Mouse (Mus musculus) adrenal gland, postnatal 36 days (tissue): ENCODE measurements around the gene Mog. TPM values are rescaled to one million over a fixed set of nuclear protein-coding genes. Genes with fewer than 3 reads are reported as not detected.

Experiments
- DNase-seq, 2 experiments: peaks; one replicate each; pipeline ENCODE4 v3.0.0; 2021; ENCODE audit warnings: mixed read lengths in 1 of 2
- long read RNA-seq, 2 experiments: library from polyadenylated mRNA; stranded (forward); transcript quantifications; one replicate each; pipeline ENCODE4 v2.0.0; 2021; ENCODE audit warnings: borderline sequencing depth in 2 of 2
- total RNA-seq, 2 experiments: library from RNA; stranded (reverse); gene quantifications; 2 replicates each; pipeline ENCODE4 v1.2.3; 2021

Gene Mog
- not detected for total RNA-seq
- long read RNA-seq, experiment 1, result 0 reads
- long read RNA-seq, experiment 2, result 0 reads

DNA sequence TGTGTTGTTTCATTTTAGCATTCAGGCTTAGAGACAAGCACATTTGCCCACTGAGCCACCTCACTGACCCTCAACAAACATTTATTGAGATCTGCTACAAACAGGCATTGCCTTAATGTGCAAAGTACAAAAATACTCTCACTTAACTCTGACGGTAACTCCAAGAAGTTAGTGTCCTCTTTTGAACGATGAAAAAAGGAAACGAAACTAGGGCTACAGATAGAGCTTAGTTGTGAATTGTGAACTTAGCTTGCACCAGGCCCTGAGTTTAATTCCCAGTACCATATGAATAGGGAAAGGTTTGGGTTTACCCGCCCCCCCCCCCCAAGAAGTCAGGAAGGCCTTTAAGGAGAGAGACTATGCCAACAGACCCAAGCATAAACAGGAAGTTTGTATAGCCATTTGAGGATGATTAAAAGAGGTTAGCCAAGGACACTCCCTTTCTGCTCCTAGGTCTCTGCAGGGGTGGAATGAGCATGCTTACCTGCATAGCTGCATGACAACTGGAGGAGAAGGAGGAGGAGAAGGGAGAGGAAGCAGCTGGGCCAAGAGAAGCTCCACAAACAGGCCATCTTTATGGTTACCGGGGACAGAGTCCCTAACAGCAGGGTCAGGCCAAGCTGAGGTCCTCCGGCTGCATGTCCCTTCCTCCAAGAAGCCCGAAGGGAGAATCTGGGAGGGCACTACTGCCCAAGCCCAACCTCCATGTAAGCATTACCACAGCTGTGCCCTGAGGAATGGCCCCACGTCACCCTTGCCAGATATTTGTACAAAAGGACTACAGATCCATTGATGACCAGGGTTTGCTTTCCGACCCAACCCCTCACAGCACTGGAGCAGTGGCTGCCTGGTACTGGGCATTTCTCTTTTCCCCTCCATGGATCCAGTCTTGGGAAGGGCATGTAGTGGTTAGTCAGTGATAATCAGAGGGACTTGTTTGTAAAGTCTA lies at the start of gene Mog:
Gene Mog, minus strand, starts transcription at position 771 of the 949 bp plus-strand sequence.
- DNase-seq, result no peak

DNA sequence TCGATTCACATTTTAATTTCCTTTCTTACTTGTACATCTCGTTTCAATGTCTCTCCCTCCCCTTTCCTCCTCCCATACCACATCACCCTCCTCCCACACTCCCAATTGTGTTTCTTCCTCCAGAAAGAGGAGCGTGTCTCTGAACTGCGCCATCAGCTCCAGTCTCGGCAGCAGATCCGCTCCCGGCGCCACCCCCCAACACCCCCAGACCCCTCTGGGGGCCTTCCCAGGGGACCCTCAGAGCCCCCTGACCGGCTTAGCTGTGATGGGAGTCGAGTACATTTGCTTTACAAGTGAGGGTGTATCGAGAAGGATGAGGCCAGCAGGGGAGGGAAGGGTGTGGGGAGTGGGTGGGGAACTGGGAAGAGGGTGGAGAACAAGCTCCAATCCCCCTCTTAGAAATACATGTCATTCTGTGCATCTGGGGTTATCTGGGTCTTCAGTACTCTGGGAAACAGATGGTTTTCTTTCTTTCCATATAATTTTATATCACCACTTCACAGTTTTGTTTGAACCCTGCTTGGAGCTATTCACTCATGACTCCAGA lies 49.6 kb upstream of the Mog start:
- DNase-seq, result no peak

DNA sequence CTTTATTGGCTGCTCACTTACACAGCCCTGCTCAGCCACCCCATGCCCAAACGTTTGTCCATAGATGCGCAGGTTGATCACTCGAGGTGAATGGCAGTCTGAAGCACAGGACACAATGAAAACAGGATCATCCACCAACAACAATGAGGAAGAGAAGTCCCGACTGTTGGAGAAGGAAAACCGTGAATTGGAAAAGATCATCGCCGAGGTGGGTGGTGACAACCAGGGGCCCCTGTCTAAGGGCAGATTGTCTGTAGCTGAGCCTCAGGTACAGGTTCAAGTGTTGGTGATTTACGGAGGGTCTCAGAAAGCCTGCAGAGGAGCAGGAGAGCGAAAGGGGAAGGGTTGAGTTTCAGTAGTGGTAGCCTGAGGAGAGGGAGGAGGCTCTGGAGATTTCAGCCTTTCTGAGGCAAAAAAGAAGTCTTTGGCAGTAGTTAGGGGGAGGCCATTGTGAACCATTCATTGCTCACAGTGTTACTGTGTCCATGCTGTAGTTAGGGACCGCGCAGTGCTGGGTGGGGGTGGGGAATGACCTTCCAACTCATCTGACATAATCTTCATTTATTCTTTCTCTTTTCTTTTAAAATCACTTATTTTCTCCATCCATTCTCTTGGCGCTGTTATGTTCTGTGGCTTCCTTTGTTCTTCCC lies 49.0 kb upstream of the Mog start:
- DNase-seq, result no peak

DNA sequence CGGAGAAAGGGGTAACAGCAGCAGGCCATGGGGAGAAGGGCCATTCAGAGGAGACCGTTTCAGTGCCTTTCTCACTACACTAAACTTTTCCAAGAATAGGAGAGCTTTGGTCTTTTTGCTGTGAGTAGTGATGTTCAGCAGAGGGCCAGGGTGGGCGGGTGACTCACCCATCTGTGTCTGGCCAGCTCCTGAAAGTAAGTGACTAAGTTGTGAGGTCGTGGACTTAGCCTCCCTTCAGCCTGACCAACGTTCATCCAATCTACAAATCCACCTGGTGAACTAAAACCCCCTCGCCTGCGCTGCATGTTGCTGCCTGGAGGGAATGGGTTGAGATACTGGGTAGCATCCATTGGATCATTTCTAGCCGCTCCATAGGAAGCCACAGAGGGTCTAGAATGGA lies 46.9 kb upstream of the Mog start:
- DNase-seq, result no peak

DNA sequence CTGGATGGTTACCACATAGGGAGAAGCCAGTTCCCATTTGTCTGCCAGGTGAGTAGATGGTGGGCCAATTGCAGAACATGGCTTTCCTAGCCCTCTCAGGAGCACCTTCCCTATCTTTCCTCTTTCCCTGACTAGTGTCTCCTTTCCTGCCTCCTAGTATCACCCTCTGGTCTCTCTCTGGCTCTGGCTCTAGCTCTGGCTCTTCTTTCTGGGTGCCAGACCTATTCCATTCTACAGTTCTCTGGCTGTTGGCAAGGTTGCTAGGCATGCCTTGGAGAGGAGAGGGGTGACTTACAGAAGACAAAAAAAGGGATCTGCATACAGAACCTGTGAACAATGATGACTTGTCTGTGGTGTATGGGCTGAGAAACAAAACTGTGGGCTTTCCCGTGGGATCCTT lies 44.7 kb upstream of the Mog start:
- no peak for DNase-seq

DNA sequence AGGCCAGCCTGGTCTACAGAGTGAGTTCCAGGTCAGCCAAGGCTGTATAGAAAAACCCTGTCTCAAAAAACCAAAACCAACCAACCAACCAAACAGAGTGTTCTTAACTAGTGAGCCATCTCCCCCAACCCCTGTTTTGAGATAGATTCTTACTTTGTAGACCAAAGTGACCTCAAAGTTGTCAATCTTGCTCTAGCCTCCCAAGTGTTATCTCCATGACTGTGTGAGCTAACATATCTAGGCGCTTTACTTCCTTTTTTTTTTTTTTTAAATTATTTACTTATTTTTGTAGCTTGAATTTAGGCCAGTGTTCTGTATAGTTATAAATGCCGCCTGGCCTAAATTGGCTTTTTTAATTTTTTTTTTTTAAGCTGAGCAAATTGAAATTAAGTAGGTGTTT lies 42.8 kb upstream of the Mog start:
- no peak for DNase-seq

DNA sequence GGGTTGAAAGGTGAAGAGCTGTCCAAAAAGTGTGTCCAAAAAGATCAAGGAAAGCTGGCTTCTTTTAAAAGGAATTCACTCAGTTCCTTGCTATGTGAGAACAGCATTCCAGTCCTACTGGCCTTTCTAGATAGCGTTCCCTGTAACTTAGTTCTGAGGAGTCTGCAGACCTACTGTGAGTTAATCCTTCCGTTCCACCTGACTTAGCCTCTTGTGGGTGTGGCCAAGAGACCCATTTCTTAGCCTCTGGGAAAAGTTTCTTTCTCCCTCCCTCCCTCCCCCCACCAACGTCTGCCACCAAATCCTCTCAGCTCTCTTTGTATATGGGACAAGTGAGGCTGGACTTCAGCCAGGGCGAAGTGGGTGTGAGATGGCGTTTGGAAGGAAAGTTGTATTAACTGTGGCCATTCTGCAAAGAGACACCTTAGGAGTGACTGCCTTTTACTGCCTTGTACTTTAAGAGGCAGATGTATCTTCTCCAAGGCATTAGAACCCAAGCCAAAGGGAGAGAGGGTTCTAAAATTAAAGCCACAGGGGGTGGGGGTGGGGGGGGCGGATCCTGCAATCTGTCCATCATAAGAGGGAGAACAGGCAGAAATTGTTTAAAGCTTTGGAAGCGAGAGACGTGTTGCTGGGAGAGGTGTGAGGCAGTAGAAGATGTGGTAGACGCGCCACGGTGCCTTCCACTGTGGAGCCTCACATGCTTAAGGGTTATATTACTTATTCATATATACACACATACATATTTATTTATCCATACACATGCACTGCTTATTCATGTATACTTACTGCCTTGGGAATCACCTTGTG lies 40.7 kb upstream of the Mog start:
- DNase-seq, result no peak

DNA sequence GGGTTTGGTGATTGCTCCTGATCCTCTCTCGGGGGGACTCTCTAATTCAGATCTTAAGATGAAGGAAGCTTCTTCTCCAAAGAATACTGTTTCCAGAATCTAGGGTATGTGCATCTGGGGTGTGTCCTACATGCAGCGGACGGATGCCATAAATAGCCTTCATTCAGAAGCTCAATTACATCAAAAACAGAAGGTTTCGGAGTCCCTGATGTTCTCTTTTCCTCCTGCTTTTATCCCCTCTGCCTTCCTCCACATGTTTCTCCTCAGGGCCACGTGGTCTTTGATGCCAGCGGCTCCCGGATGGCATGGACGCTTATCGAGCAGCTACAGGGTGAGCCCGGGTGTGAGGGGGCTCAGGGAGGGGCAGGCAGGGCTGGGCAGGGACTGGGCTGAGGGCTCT lies 39.9 kb upstream of the Mog start:
- DNase-seq, result no peak

DNA sequence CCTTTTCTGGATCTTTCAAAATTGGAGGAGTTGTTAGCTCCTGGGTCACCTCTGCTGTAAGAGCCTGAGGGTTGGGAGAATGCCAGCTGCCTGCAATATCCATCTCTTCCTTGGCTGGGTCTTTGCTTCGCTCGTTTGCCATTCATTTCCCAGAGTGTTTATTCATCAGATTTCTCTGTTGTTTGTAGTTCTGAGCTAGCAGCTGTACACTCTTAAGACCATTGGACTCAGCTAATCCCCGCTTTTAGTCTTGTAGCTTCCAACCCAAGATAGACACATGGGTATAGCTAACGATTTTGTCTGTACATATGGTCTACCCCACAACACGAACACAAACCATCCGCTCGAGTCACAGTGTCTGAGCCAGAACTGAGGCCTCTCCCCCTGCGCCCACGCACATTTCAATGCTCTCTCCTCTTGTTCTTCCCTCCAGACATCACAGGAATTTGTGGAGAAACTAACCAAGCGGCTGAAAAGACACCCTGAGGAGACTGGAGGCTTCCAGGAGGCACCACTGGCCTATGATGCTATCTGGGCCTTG lies 39.0 kb upstream of the Mog start:
- no peak for DNase-seq

DNA sequence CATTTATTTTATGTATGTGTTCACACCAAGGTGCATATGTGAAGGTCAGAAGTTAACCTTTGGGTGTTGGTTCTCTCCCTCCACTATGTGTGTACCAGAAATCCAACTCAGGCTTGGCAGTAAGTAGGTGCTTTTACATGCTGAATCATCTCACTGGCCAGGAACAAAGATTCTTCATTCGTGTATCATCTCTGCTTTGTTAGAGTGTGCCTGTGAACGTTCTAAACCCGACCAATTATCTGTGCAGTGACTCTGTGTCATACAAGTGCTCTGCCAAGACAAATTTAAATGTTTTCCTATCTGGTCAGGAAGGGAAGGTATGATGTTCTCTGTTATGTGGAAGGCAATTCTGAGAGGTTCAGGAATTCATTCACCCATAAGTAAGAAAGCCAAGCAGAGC lies 38.2 kb upstream of the Mog start:
- DNase-seq, result no peak

DNA sequence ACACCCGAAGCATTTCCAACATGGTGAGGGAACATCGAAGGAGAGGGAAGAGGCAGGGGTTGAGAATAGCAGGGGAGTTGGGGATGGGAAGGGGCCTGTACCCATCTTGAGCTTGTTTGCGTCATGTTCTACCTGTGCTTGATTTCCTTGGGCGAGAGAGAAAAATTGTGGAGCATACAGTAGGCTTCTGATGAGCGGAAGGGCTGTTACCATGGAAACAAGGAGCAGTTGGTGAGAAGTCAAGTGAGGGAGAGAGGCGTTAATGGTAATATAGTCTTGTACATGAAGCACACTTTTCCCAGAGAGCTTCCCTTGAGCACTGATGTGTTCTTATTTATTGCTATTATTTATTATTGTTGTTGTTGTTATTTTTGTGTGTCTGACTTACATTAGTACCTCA lies 33.8 kb upstream of the Mog start:
- no peak for DNase-seq

DNA sequence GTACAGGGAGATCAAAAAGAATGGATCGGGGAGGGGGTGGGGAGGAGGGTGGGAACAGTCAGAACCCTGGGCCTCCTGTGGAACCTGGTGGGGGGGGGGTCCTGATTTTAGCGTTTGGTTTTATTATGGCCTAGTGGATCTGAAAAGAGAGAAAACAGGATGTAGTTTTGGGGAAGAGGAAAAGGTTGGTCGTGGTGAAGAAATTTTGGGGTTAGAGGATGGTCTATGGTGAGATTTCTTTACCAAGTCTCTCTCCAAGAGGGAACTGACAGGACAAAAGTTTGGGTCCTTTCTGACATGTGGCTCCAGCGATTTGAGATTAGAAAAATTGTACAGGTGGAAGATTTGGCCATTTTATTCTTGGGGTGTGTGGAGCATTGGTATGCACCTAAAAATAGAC lies 28.5 kb upstream of the Mog start:
- no peak for DNase-seq

DNA sequence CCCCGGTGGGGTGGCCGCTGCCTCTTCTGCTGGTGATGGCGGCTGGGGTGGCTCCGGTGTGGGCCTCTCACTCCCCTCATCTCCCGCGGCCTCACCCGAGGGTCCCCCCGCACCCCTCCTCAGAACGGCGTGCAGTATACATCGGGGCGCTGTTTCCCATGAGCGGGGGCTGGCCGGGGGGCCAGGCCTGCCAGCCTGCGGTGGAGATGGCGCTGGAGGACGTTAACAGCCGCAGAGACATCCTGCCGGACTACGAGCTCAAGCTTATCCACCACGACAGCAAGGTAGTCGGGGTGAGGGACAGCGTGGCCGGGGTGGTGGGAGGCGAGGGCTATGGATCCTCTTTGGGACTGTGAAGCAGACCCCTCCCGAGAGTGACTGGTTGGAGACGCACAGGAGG lies 27.7 kb upstream of the Mog start:
- DNase-seq, result no peak

DNA sequence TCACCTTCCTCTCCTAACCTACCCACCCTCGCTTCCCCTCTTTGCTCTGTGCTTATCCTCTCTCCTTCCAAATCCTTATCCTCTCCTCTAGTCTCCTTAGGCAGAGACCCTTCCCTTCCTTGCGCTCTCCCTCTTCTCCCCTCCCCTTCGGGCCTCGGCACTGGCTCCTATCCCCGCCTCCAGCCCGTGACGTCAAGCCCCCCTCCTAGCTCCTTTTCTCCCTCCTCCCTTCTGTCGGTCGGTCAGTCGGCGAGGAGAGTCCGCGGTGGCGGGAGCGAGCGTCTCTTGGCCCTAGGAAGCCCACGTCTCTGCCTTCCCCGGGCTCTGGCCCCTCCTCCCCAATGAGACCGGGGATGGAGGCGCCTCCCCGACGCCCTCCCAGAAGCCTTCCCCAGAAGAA lies 27.2 kb upstream of the Mog start:
- peak; percentile 89 to 92 for DNase-seq

DNA sequence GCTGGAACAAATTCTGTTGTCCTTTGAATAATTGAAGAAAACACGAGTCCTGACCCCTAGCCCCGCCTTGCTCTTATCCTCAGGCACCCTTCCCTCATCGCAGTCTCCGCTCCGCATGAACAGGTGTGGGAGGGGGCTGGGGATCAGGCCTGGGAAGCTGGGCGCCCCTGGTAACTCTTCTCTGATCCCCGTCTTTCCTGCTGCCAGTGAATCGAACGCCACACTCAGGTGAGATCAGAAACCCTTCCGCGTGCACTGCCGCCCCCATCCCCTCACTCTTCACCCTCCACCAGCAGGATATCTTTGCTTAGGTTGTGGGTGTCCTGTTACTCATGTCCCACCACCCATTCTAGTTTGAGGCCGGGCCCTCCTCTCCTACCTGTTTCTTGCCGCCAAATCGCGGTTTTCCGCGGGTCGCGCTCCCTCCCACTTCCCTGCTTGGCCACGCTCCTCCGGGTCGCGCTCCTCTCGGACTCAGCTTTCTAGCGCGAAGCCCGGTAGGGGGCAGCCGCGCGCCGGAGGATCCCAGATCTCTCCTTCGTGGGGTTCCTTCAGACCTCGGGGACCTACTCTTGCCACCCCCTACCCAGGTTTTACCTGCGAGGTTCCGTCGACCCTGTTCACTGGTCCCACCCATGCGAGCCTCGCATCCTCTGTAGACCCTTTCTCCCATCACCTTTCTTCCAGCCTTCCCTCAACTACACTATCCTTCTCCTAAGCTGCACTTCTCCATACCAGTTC lies 26.5 kb upstream of the Mog start:
- peak; percentile 75 to 89 for DNase-seq

DNA sequence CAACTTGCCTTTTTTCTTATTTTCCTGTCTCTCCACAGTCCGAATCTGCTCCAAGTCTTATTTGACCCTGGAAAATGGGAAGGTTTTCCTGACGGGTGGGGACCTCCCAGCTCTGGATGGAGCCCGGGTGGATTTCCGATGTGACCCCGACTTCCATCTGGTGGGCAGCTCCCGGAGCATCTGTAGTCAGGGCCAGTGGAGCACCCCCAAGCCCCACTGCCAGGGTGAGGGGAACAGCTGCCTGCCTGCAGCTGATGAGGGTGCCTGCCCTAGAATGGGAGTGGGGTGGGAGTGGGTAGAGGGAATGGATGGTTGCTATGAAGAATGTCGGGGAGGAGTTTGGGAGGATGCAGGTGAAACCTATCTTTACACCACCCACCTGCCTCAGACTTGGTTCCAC lies 25.2 kb upstream of the Mog start:
- DNase-seq, result no peak

DNA sequence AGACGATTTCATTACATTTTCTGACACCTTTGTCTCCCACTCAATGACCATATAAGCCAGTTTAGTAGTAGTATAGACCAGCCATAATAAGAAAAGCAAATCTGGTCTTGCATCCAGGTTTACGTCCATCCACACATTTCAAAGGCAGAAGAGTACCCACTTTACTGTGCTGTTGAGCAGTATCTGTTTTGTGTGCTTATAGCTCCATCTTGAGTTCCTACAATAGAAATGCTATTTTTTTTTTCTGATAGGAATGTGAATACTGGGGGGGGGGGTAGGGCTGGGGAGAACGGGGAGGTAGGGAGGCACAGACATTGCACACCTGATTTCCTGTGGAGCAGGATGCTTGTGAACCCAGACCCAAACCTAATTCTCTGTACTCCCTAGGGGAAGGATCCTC lies 24.8 kb upstream of the Mog start:
- no peak for DNase-seq

DNA sequence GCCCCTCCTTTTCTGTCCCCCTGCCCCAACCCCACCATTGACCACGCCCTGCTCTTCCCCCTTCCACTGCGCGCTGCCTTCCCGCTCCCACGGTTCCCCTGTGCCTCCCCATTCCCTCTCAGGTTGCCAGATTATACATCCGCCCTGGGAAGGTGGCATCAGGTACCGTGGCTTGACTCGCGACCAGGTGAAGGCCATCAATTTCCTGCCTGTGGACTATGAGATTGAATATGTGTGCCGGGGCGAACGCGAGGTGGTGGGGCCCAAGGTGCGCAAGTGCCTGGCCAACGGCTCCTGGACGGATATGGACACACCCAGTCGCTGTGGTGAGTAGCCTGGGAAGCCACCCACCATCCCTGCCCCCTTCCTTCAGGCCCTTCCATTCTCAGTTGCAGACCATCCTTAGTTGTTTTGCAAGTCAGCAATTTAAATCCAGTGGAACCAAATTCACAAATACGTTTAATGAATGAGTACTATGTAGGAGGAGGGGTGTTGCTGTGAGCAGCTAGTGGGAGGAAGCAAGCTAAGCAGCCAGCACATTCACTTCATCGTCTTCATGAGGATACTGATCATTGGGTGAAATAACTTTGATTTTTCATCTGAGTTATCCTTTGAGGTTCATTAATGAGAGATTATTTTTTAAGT lies 24.3 kb upstream of the Mog start:
- no peak for DNase-seq

DNA sequence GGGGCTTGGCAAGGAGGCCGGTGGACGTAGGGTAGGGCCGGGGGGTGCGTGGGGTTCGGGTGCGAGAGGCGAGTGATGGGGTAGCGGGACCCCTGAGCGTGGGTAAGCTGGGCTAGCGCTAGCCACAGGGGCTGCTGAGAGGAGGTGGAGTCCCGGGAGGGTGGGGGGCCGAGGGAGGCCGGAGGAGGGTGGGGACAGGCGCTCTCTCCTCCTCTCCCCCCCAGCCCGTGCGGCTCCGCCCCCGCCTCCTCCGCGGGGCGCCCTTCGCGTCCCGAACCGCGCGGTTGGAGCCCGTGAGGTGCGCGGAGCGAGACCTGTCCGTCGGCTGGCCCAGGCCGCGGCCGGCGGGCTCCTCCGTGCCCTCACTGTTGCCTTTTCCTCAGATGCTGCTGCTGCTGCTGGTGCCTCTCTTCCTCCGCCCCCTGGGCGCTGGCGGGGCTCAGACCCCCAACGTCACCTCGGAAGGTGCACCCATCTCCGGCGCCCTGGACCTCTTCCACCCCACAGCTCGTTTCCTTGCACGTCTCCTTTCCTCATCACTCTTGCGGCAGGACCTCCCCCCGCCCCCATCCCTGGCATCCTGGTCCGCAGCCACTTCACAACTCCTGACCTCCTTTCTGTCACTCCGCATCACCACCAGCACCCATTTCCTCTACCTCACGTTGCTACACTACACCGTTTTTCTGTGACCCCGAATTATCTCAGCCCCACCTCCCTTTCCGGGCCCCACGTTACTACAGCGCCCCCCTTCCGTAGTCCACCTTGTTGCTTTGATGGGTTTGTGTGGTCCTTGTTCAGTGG lies 23.3 kb upstream of the Mog start:
- DNase-seq, result peak; percentile 74 to 86
